Mouse (Mus musculus) MEL (cell line): Measurements from ENCODE around the gene Rpl38. TPM values are rescaled to one million over a fixed set of nuclear protein-coding genes. Genes with fewer than 3 reads are reported as not detected.

Experiments
- DNase-seq: peaks from one replicate; pipeline ENCODE4 v3.0.0; 2011; ENCODE audit warnings: low read depth, low spot score
- H3K27ac ChIP-seq: 2 replicates; pipeline ENCODE4 v1.5.1; 2012; ENCODE audit warnings: low read depth, mild to moderate bottlenecking, control low read depth, low read length, moderate library complexity; ENCODE audit not compliant: control insufficient read depth
- H3K27me3 ChIP-seq, 2 experiments: fragments of 150-350 bp in 1 of 2; sonication (generic) in 1 of 2; 2 replicates each; pipeline ENCODE4 v1.6.1; 2012; ENCODE audit warnings: low read length in 2 of 2, mild to moderate bottlenecking in 2 of 2, improper control_type of control experiment in 1 of 2, moderate library complexity in 1 of 2; ENCODE audit not compliant: insufficient read depth in 2 of 2, control insufficient read depth in 1 of 2
- H3K36me3 ChIP-seq, 2 experiments: 2 replicates each; pipeline ENCODE4 v1.6.1; 2012 to 2014; ENCODE audit warnings: low read length in 2 of 2, improper control_type of control experiment in 1 of 2, inconsistent platforms in 1 of 2, mild to moderate bottlenecking in 1 of 2; ENCODE audit not compliant: insufficient read depth in 2 of 2, control insufficient read depth in 1 of 2
- H3K4me1 ChIP-seq, 2 experiments: fragments of 150-350 bp in 1 of 2; sonication (generic) in 1 of 2; 2 replicates each; pipeline ENCODE4 v1.6.1; 2012; ENCODE audit warnings: low read length in 2 of 2, improper control_type of control experiment in 1 of 2, mild to moderate bottlenecking in 1 of 2; ENCODE audit not compliant: insufficient read depth in 2 of 2, control insufficient read depth in 1 of 2
- H3K4me3 ChIP-seq, 2 experiments: fragments of 150-350 bp in 1 of 2; sonication (generic) in 1 of 2; 2 replicates each; pipeline ENCODE4 v1.5.1; 2012; ENCODE audit warnings: low read depth in 2 of 2, low read length in 2 of 2, mild to moderate bottlenecking in 2 of 2, moderate library complexity in 2 of 2, control low read depth in 1 of 2, improper control_type of control experiment in 1 of 2; ENCODE audit not compliant: control insufficient read depth in 1 of 2, insufficient read depth in 1 of 2
- H3K79me2 ChIP-seq: 2 replicates; pipeline ENCODE4 v1.6.1; 2012; ENCODE audit warnings: mild to moderate bottlenecking, low read length, moderate library complexity; ENCODE audit not compliant: control insufficient read depth, poor library complexity, insufficient read depth
- H3K9ac ChIP-seq: 2 replicates; pipeline ENCODE4 v1.6.1; 2012; ENCODE audit warnings: low read depth, mild to moderate bottlenecking, control low read depth, low read length, moderate library complexity; ENCODE audit not compliant: control insufficient read depth, poor library complexity, severe bottlenecking
- H3K9me3 ChIP-seq: fragments of 150-350 bp; sonication (generic); replicated peaks from 2 replicates; pipeline ENCODE4 v1.6.1; 2012; ENCODE audit warnings: mild to moderate bottlenecking, low read length, improper control_type of control experiment, moderate library complexity; ENCODE audit not compliant: insufficient read depth
- BHLHE40 ChIP-seq: IDR thresholded peaks from 2 replicates; pipeline ENCODE4 v1.6.1; 2012; ENCODE audit warnings: low read depth, mild to moderate bottlenecking, inconsistent platforms, low read length, improper control_type of control experiment, borderline replicate concordance
- CHD2 ChIP-seq: IDR thresholded peaks from 2 replicates; pipeline ENCODE4 v1.6.1; 2011; ENCODE audit warnings: low read length, improper control_type of control experiment
- CTCF ChIP-seq, 3 experiments: IDR thresholded peaks in 2 of 3; conservative IDR thresholded peaks in 1 of 3; 2 replicates each; pipeline ENCODE4 v1.5.1; 2011 to 2012; ENCODE audit warnings: low read length in 3 of 3, low read depth in 2 of 3, mild to moderate bottlenecking in 2 of 3, improper control_type of control experiment in 1 of 3, inconsistent platforms in 1 of 3, mixed read lengths in 1 of 3, moderate library complexity in 1 of 3; ENCODE audit not compliant: control insufficient read depth in 1 of 3, insufficient read depth in 1 of 3, poor library complexity in 1 of 3, severe bottlenecking in 1 of 3
- E2F4 ChIP-seq: IDR thresholded peaks from 2 replicates; pipeline ENCODE4 v1.6.1; 2011; ENCODE audit warnings: low read depth, low read length, improper control_type of control experiment, borderline replicate concordance
- ELF1 ChIP-seq: IDR thresholded peaks from 2 replicates; pipeline ENCODE4 v1.6.1; 2014; ENCODE audit warnings: low read depth, mild to moderate bottlenecking, inconsistent platforms, low read length, improper control_type of control experiment, moderate library complexity
- EP300 ChIP-seq, 2 experiments: IDR thresholded peaks; 2 replicates each; pipeline ENCODE4 v1.6.1; 2011; ENCODE audit warnings: improper control_type of control experiment in 2 of 2, low read length in 2 of 2, low read depth in 1 of 2, mild to moderate bottlenecking in 1 of 2
- ETS1 ChIP-seq: IDR thresholded peaks from 2 replicates; pipeline ENCODE4 v1.6.1; 2012; ENCODE audit warnings: low read depth, mild to moderate bottlenecking, inconsistent platforms, low read length, improper control_type of control experiment, moderate library complexity
- GABPA ChIP-seq: IDR thresholded peaks from 2 replicates; pipeline ENCODE4 v1.6.1; 2012; ENCODE audit warnings: low read depth, mild to moderate bottlenecking, inconsistent platforms, low read length, improper control_type of control experiment, moderate library complexity
- HCFC1 ChIP-seq: IDR thresholded peaks from 2 replicates; pipeline ENCODE4 v1.6.1; 2012; ENCODE audit warnings: low read depth, mild to moderate bottlenecking, inconsistent platforms, low read length, improper control_type of control experiment, moderate library complexity
- JUND ChIP-seq: IDR thresholded peaks from 2 replicates; pipeline ENCODE4 v1.6.1; 2011; ENCODE audit warnings: low read depth, mild to moderate bottlenecking, improper control_type of control experiment, low read length
- KAT2A ChIP-seq: conservative IDR thresholded peaks from 2 replicates; pipeline ENCODE4 v1.6.1; 2012; ENCODE audit warnings: low read depth, low read length, improper control_type of control experiment, inconsistent platforms
- MAFK ChIP-seq: IDR thresholded peaks from 2 replicates; pipeline ENCODE4 v1.6.1; 2011; ENCODE audit warnings: low read depth, mild to moderate bottlenecking, low read length, improper control_type of control experiment, borderline replicate concordance
- MAX ChIP-seq: IDR thresholded peaks from 2 replicates; pipeline ENCODE4 v1.6.1; 2011; ENCODE audit warnings: low read length, improper control_type of control experiment
- MEF2A ChIP-seq: IDR thresholded peaks from 2 replicates; pipeline ENCODE4 v1.6.1; 2014; ENCODE audit warnings: low read depth, mild to moderate bottlenecking, inconsistent platforms, low read length, improper control_type of control experiment; ENCODE audit not compliant: poor library complexity, insufficient replicate concordance, severe bottlenecking; ENCODE audit errors: extremely low read depth
- MYC ChIP-seq: IDR thresholded peaks from 2 replicates; pipeline ENCODE4 v1.6.1; 2011; ENCODE audit warnings: low read depth, mild to moderate bottlenecking, low read length, improper control_type of control experiment, moderate library complexity
- NELFE ChIP-seq: IDR thresholded peaks from 2 replicates; pipeline ENCODE4 v1.6.1; 2011; ENCODE audit warnings: low read depth, low read length, improper control_type of control experiment
- NRF1 ChIP-seq: IDR thresholded peaks from 2 replicates; pipeline ENCODE4 v1.6.1; 2014; ENCODE audit warnings: low read depth, mild to moderate bottlenecking, inconsistent platforms, low read length, improper control_type of control experiment, moderate library complexity; ENCODE audit not compliant: poor library complexity, insufficient read depth, severe bottlenecking
- POLR2A ChIP-seq, 2 experiments: IDR thresholded peaks; 2 replicates each; pipeline ENCODE4 v1.6.1; 2011 to 2012; ENCODE audit warnings: low read length in 2 of 2, mild to moderate bottlenecking in 2 of 2, control low read depth in 1 of 2, improper control_type of control experiment in 1 of 2, low read depth in 1 of 2, moderate library complexity in 1 of 2; ENCODE audit not compliant: control insufficient read depth in 1 of 2, insufficient read depth in 1 of 2, poor library complexity in 1 of 2
- POLR2AphosphoS2 ChIP-seq: IDR thresholded peaks from 2 replicates; pipeline ENCODE4 v1.6.1; 2011; ENCODE audit warnings: low read length, improper control_type of control experiment
- POLR2AphosphoS5 ChIP-seq: IDR thresholded peaks from 2 replicates; pipeline ENCODE4 v1.6.1; 2012; ENCODE audit warnings: low read depth, borderline replicate concordance, mild to moderate bottlenecking, inconsistent platforms, low read length, moderate library complexity, mixed read lengths
- RAD21 ChIP-seq: IDR thresholded peaks from 2 replicates; pipeline ENCODE4 v1.6.1; 2011; ENCODE audit warnings: mild to moderate bottlenecking, low read depth, low read length, improper control_type of control experiment
- SIN3A ChIP-seq: IDR thresholded peaks from 2 replicates; pipeline ENCODE4 v1.6.1; 2012; ENCODE audit warnings: low read length, improper control_type of control experiment, inconsistent platforms
- SMC3 ChIP-seq: IDR thresholded peaks from 2 replicates; pipeline ENCODE4 v1.6.1; 2011; ENCODE audit warnings: low read depth, low read length, improper control_type of control experiment
- TBP ChIP-seq: IDR thresholded peaks from 2 replicates; pipeline ENCODE4 v1.8.0; 2011; ENCODE audit warnings: low read depth, low read length, improper control_type of control experiment
- TCF12 ChIP-seq: IDR thresholded peaks from 2 replicates; pipeline ENCODE4 v1.6.1; 2014; ENCODE audit warnings: low read depth, mild to moderate bottlenecking, inconsistent platforms, low read length, improper control_type of control experiment, moderate library complexity
- USF1 ChIP-seq: IDR thresholded peaks from 2 replicates; pipeline ENCODE4 v1.6.1; 2014; ENCODE audit warnings: low read depth, mild to moderate bottlenecking, inconsistent platforms, low read length, improper control_type of control experiment, moderate library complexity
- USF2 ChIP-seq, 2 experiments: IDR thresholded peaks; 2 replicates each; pipeline ENCODE4 v1.6.1; 2011 to 2012; ENCODE audit warnings: improper control_type of control experiment in 2 of 2, low read length in 2 of 2, borderline replicate concordance in 1 of 2, inconsistent platforms in 1 of 2, low read depth in 1 of 2, mild to moderate bottlenecking in 1 of 2; ENCODE audit not compliant: insufficient read depth in 1 of 2
- ZKSCAN1 ChIP-seq: IDR thresholded peaks from 2 replicates; pipeline ENCODE4 v1.6.1; 2012; ENCODE audit warnings: low read depth, mild to moderate bottlenecking, inconsistent platforms, low read length, improper control_type of control experiment, moderate library complexity
- ZNF384 ChIP-seq: IDR thresholded peaks from 2 replicates; pipeline ENCODE4 v1.6.1; 2012; ENCODE audit warnings: low read depth, mild to moderate bottlenecking, inconsistent platforms, low read length, improper control_type of control experiment
- polyA plus RNA-seq, 2 experiments: library from polyadenylated mRNA; stranded (reverse) in 1 of 2; unstranded in 1 of 2; fragments of >175 nt in 1 of 2; fragments of >200 nt in 1 of 2; gene quantifications; 2 replicates each; pipeline versions ENCODE4 v1.2.1 to v1.2.4; 2012; ENCODE audit warnings: low replicate concordance in 2 of 2, low read depth in 1 of 2; ENCODE audit not compliant: insufficient read length in 2 of 2, insufficient read depth in 1 of 2, missing spikeins in 1 of 2
- total RNA-seq: library from RNA; depleted of rRNA; stranded (reverse); fragments of 300-350 nt; gene quantifications from 2 replicates; pipeline ENCODE4 v1.2.3, GENCODE M21; 2012

Rpl38 gene
- total and polyA plus RNA-seq, 3 experiments: 851 to 5,142 (median 1,236) TPM

DNA sequence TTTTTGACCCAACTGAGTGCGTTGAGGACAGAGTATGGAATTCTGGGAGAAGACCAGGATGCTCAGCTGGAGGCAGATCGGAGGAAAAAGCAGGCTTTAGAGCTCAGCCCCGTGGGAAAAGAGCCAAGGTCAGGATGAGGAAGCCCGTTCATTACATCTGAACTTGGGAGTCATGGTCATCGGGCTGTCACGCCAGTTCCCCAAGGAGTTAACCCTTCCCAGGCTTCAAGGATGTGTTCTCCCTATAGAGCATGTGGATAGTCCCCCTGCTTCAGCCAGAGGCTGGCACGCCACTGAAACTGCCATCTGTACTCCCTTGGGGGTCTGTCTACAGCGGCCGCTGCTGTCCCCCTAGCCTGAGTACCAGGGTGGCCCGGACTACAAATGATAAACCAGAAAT lies 12.0 kb downstream of the Rpl38 start:
- Histone ChIP-seq H3K79me2 (no peaks in the 10 kb centered on the region; the same call in 1 of the 2 replicates), H3K4me1 (peaks cover 4 to 18% of the 10 kb centered on the region in 2 experiments), H3K4me3 (no peak overlapping the region), H3K27me3 (no peaks in the 10 kb centered on the region), H3K36me3 (peaks cover 0 to 5% of the 10 kb centered on the region in 2 experiments; a peak in 2 of 4 replicates), H3K9me3 (no peaks in the 10 kb centered on the region), H3K27ac (no peak overlapping the region), H3K9ac (no peak overlapping the region)
- TF ChIP-seq TCF12: no peak
- TF ChIP-seq ETS1: no peak
- no peak for TF ChIP-seq BHLHE40
- no peak for TF ChIP-seq CHD2
- no peak for TF ChIP-seq RAD21
- no peak for TF ChIP-seq TBP
- no peak for TF ChIP-seq JUND
- TF ChIP-seq USF1: no peak
- no peak for TF ChIP-seq POLR2AphosphoS5
- TF ChIP-seq KAT2A: no peak
- TF ChIP-seq EP300 (IDR thresholded peaks at IDR 0.05; ENCODE audit: low read depth in 1 of 2, low read length in 2 of 2): no peak
- no peak for TF ChIP-seq ZNF384
- TF ChIP-seq SIN3A: no peak
- no peak for TF ChIP-seq CTCF (IDR thresholded peaks at IDR 0.05 in 2 of 3, conservative IDR thresholded peaks at IDR 0.05 in 1 of 3; ENCODE audit: control insufficient read depth in 1 of 3, insufficient read depth in 1 of 3, low read depth in 2 of 3, low read length in 3 of 3, poor library complexity in 1 of 3, severe bottlenecking in 1 of 3)
- TF ChIP-seq MAX: no peak
- no peak for TF ChIP-seq POLR2AphosphoS2
- no peak for TF ChIP-seq SMC3
- no peak for TF ChIP-seq MEF2A
- no peak for TF ChIP-seq ELF1
- TF ChIP-seq USF2 (IDR thresholded peaks at IDR 0.05; ENCODE audit: borderline replicate concordance in 1 of 2, insufficient read depth in 1 of 2, low read depth in 1 of 2, low read length in 2 of 2): no peak
- no peak for DNase-seq

DNA sequence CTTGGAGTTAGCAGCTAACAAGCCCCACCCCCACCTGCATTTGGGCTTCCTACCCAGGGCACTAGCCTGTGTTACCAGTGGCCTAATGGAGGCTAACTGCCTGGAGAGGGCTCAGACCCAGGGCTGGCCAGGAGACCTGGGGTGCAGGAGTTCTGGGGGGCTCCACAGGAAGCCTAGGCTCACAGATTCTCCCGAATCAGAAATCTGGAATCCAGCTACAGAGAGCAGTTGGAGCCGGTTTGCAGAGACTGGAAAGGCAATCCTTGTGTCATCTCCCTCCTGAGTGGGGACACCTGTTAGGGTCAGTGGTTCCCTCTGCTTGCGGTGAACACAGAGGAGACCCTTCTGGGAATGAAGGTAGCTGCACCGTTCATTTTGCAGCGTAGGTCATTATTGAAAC lies 12.7 kb downstream of the Rpl38 start:
- H3K4me1 ChIP-seq: peaks cover 4 to 18% of the 10 kb centered on the region in 2 experiments
- no peak for TF ChIP-seq SMC3
- no peak for TF ChIP-seq MAFK
- no peak for TF ChIP-seq GABPA
- no peak for TF ChIP-seq NELFE
- no peak for TF ChIP-seq TCF12
- no peak for TF ChIP-seq POLR2A (IDR thresholded peaks at IDR 0.05; ENCODE audit: control insufficient read depth in 1 of 2, insufficient read depth in 1 of 2, low read depth in 1 of 2, low read length in 2 of 2, poor library complexity in 1 of 2)
- TF ChIP-seq USF1: no peak
- TF ChIP-seq ZKSCAN1: no peak
- no peak for TF ChIP-seq MYC
- no peak for TF ChIP-seq POLR2AphosphoS5
- TF ChIP-seq SIN3A: no peak
- TF ChIP-seq ETS1: no peak
- no peak for TF ChIP-seq E2F4
- TF ChIP-seq NRF1: no peak
- TF ChIP-seq HCFC1: no peak
- H3K9me3 ChIP-seq: no peaks in the 10 kb centered on the region
- no peaks in the 10 kb centered on the region for H3K27me3 ChIP-seq
- DNase-seq: no peak
- H3K36me3 ChIP-seq: peaks cover 0 to 5% of the 10 kb centered on the region in 2 experiments; a peak in 2 of 4 replicates
- no peak overlapping the region for H3K9ac ChIP-seq
- no peak overlapping the region for H3K27ac ChIP-seq
- no peak overlapping the region for H3K4me3 ChIP-seq
- no peaks in the 10 kb centered on the region for H3K79me2 ChIP-seq
